Mouse (Mus musculus) testis, adult 2 months (tissue): ENCODE results near the gene Lep.

Experiments used
- CTCF ChIP-seq: fragments of 200-500 bp; IDR thresholded peaks from 2 replicates; pipeline ENCODE4 v1.5.1; 2012; ENCODE audit warnings: low read depth, mild to moderate bottlenecking, inconsistent platforms, low read length, moderate library complexity; ENCODE audit not compliant: control insufficient read depth, insufficient read depth, insufficient replicate concordance
- POLR2A ChIP-seq: fragments of 200-500 bp; IDR thresholded peaks from 2 replicates; pipeline ENCODE4 v1.6.1; 2012; ENCODE audit warnings: low read depth, mild to moderate bottlenecking, inconsistent platforms, low read length, moderate library complexity; ENCODE audit not compliant: control insufficient read depth

- TF ChIP-seq CTCF (no peak), POLR2A (no peak)
Observed at GRCm38 (mm10) chr6:29081826-29082363, 21.9 kb downstream of the Lep start.
